Comparison of ENCODE assay signal across 20 mouse cellular contexts in the genomic region with DNA sequence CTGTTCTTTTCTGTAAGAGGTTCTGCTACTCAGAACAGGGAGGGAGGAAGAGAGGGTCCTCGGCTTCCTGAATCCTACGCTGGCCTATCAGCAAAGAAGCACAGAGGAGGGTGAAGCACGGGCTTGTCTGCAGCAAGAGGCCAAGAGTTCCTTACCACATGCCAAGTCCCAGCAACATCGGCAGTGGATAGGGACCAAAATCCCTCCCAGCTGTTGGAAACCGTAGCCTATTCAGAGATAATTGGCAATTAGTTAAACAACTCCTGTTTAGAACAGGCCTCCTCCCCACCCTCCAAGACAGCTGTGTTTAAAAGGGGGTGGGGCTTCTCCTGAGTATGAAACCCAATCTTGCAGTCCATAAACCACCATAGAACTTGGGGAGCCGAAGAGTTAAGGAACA. TPM values are rescaled to one million over a fixed set of nuclear protein-coding genes. Genes with fewer than 3 reads are reported as not detected.
A peak's percentile ranks its signal among the peaks of the same experiment; 100 is the strongest.
DNase-seq lines count a peak whose midpoint lies in the region; ATAC-seq and TF ChIP-seq lines count a peak whose summit lies in the region.
"Had no signal": no experiment of that assay in that cellular context is flagged by ENCODE, and none has a peak within 500 bp of the region (broad histone marks: within the 10 kb centered on the region; RNA-seq: fewer than 3 reads in every experiment).

No protein-coding gene starts in this region.

- H3K4me3 ChIP-seq in liver, adult 2 months (ENCODE audit: insufficient read depth, low read depth, low read length), result no peak overlapping the region
- H3K4me3 ChIP-seq in liver, embryonic 12.5 days, result no peak overlapping the region
- no peak overlapping the region for H3K4me3 ChIP-seq in embryonic facial prominence, embryonic 10.5 days
- H3K4me3 ChIP-seq in limb, embryonic 14.5 days (replicated peaks; ENCODE audit: low read length), result no peak overlapping the region
- no peak overlapping the region for H3K4me3 ChIP-seq in layer of hippocampus, adult 2 months
- H3K4me3 ChIP-seq in midbrain, embryonic 11.5 days (ENCODE audit: low read depth, low read length), result no peak overlapping the region
- H3K4me3 ChIP-seq: heart, embryonic 10.5 days; left cerebral cortex, adult 2 months; liver, embryonic 15.5 days; neural tube, embryonic 15.5 days; stomach, embryonic 15.5 days had no signal

- TF ChIP-seq POLR2A in liver, adult 2 months (IDR thresholded peaks at IDR 0.05; ENCODE audit: extremely low read depth, insufficient read depth, low read length), result no peak
- no peak for TF ChIP-seq POLR2A in brain, embryonic 14.5 days (IDR thresholded peaks at IDR 0.05; ENCODE audit: borderline replicate concordance, extremely low read depth, insufficient read depth, insufficient read length, poor library complexity, severe bottlenecking)
- no peak for TF ChIP-seq POLR2A in limb, embryonic 14.5 days (IDR thresholded peaks at IDR 0.05; ENCODE audit: borderline replicate concordance, extremely low read depth, insufficient read depth, insufficient read length)

- H3K4me2 ChIP-seq in liver, embryonic 12.5 days, result no peak overlapping the region
- H3K4me2 ChIP-seq in limb, embryonic 14.5 days (replicated peaks; ENCODE audit: low read depth, low read length, severe bottlenecking), result no peak overlapping the region
- H3K4me2 ChIP-seq in midbrain, embryonic 11.5 days, result no peak overlapping the region
- H3K4me2 ChIP-seq: liver, embryonic 15.5 days; neural tube, embryonic 15.5 days; stomach, embryonic 15.5 days had no signal

- DNase-seq in liver, adult 2 months (ENCODE audit: extremely low read depth, low read depth, low spot score), result peak; percentile 14
- DNase-seq in brain, embryonic 14.5 days (ENCODE audit: low read depth), result peak; percentile 61
- DNase-seq in embryonic facial prominence, embryonic 10.5 days (ENCODE audit: low spot score), result peak; percentile 24
- no peak for DNase-seq in limb, embryonic 14.5 days (ENCODE audit: low spot score)
- DNase-seq in layer of hippocampus, adult 2 months (ENCODE audit: low spot score in 2 of 2), result no peak
- no peak for DNase-seq in midbrain, embryonic 11.5 days (ENCODE audit: low spot score, missing footprints)
- DNase-seq: adrenal gland, adult 2 months; cerebellum, adult 9-10 months; kidney, adult 9 months; kidney, postnatal 25 days; layer of hippocampus, adult 9-11 months; left cerebral cortex, postnatal 4 days; midbrain, embryonic 14.5 days had no signal

- no peak for TF ChIP-seq CTCF in liver, adult 2 months (IDR thresholded peaks at IDR 0.05; ENCODE audit: low read depth, low read length)
- no peak for TF ChIP-seq CTCF in brain, embryonic 14.5 days (IDR thresholded peaks at IDR 0.05; ENCODE audit: borderline replicate concordance, extremely low read depth, insufficient read depth, insufficient read length)
- TF ChIP-seq CTCF in layer of hippocampus, adult 2 months (conservative IDR thresholded peaks at IDR 0.05), result no peak

- ATAC-seq in liver, embryonic 12.5 days, result no peak
- ATAC-seq in limb, embryonic 14.5 days (ENCODE audit: low FRiP score, low read depth), result peak; percentile 44
- ATAC-seq in midbrain, embryonic 11.5 days (ENCODE audit: low FRiP score), result no peak

- H3K9ac ChIP-seq in liver, adult 2 months (ENCODE audit: low read depth, low read length), result no peak overlapping the region
- H3K9ac ChIP-seq in liver, embryonic 12.5 days, result no peak overlapping the region
- H3K9ac ChIP-seq in limb, embryonic 14.5 days (ENCODE audit: low read depth, low read length, severe bottlenecking), result no peak overlapping the region
- no peak overlapping the region for H3K9ac ChIP-seq in midbrain, embryonic 11.5 days (ENCODE audit: low read length)
- H3K9ac ChIP-seq: liver, embryonic 15.5 days; neural tube, embryonic 15.5 days; stomach, embryonic 15.5 days had no signal

- no peaks in the 10 kb centered on the region for H3K4me1 ChIP-seq in liver, adult 2 months (ENCODE audit: control insufficient read depth, insufficient read depth, low read length)
- no peaks in the 10 kb centered on the region for H3K4me1 ChIP-seq in liver, embryonic 12.5 days
- H3K4me1 ChIP-seq in embryonic facial prominence, embryonic 10.5 days, result peaks cover 16% of the 10 kb centered on the region
- no peaks in the 10 kb centered on the region for H3K4me1 ChIP-seq in limb, embryonic 14.5 days (ENCODE audit: control insufficient read depth, insufficient read depth, low read length)
- H3K4me1 ChIP-seq in midbrain, embryonic 11.5 days (ENCODE audit: control insufficient read depth, insufficient read depth, low read length), result no peaks in the 10 kb centered on the region
- H3K4me1 ChIP-seq: liver, embryonic 15.5 days; neural tube, embryonic 15.5 days; stomach, embryonic 15.5 days had no signal

- H3K27me3 ChIP-seq in liver, adult 2 months (ENCODE audit: control insufficient read depth, insufficient read depth, low read length), result no peaks in the 10 kb centered on the region
- peaks cover 29% of the 10 kb centered on the region for H3K27me3 ChIP-seq in liver, embryonic 12.5 days (replicated peaks)
- peaks cover 86% of the 10 kb centered on the region for H3K27me3 ChIP-seq in embryonic facial prominence, embryonic 10.5 days (replicated peaks; ENCODE audit: low read depth, poor library complexity, severe bottlenecking)
- H3K27me3 ChIP-seq in limb, embryonic 14.5 days (ENCODE audit: control insufficient read depth, insufficient read depth, low read length), result no peaks in the 10 kb centered on the region
- no peaks in the 10 kb centered on the region for H3K27me3 ChIP-seq in midbrain, embryonic 11.5 days (ENCODE audit: control insufficient read depth, insufficient read depth, low read length)

- H3K9me3 ChIP-seq in liver, embryonic 12.5 days (replicated peaks), result no peaks in the 10 kb centered on the region
- H3K9me3 ChIP-seq in embryonic facial prominence, embryonic 10.5 days, result no peaks in the 10 kb centered on the region
- no peaks in the 10 kb centered on the region for H3K9me3 ChIP-seq in limb, embryonic 14.5 days (ENCODE audit: control insufficient read depth, low read length)
- no peaks in the 10 kb centered on the region for H3K9me3 ChIP-seq in midbrain, embryonic 11.5 days (ENCODE audit: control insufficient read depth, low read length)
- H3K9me3 ChIP-seq: heart, embryonic 10.5 days; liver, embryonic 15.5 days; neural tube, embryonic 15.5 days; stomach, embryonic 15.5 days had no signal

- 48% methylated on average over 6 of the region's 6 CpGs for WGBS in liver, adult 2 months
- 39% methylated on average over 6 of the region's 6 CpGs for WGBS in liver, embryonic 12.5 days (ENCODE audit: insufficient replicate concordance)
- WGBS in embryonic facial prominence, embryonic 10.5 days, result 30% methylated on average over 6 of the region's 6 CpGs
- 20% methylated on average over 6 of the region's 6 CpGs for WGBS in limb, embryonic 14.5 days
- 61% methylated on average over 6 of the region's 6 CpGs for WGBS in midbrain, embryonic 11.5 days

- no peaks in the 10 kb centered on the region for H3K36me3 ChIP-seq in liver, adult 2 months (ENCODE audit: control insufficient read depth, insufficient read depth, low read length)
- no peaks in the 10 kb centered on the region for H3K36me3 ChIP-seq in liver, embryonic 12.5 days
- H3K36me3 ChIP-seq in embryonic facial prominence, embryonic 10.5 days (replicated peaks), result no peaks in the 10 kb centered on the region
- H3K36me3 ChIP-seq in limb, embryonic 14.5 days (ENCODE audit: control insufficient read depth, insufficient read depth, low read length), result no peaks in the 10 kb centered on the region
- no peaks in the 10 kb centered on the region for H3K36me3 ChIP-seq in midbrain, embryonic 11.5 days (ENCODE audit: control insufficient read depth, insufficient read depth, low read length)
- H3K36me3 ChIP-seq: heart, embryonic 10.5 days; liver, embryonic 15.5 days; neural tube, embryonic 15.5 days; stomach, embryonic 15.5 days had no signal

- H3K27ac ChIP-seq in liver, adult 2 months (replicated peaks; ENCODE audit: insufficient read depth, low read depth, low read length), result no peak overlapping the region
- no peak overlapping the region for H3K27ac ChIP-seq in liver, embryonic 12.5 days
- no peak overlapping the region for H3K27ac ChIP-seq in embryonic facial prominence, embryonic 10.5 days (replicated peaks)
- H3K27ac ChIP-seq in limb, embryonic 14.5 days (replicated peaks; ENCODE audit: low read depth, low read length), result no peak overlapping the region
- no peak overlapping the region for H3K27ac ChIP-seq in layer of hippocampus, adult 2 months
- no peak overlapping the region for H3K27ac ChIP-seq in midbrain, embryonic 11.5 days (ENCODE audit: low read depth, low read length)
- H3K27ac ChIP-seq: heart, embryonic 10.5 days; left cerebral cortex, adult 2 months; liver, embryonic 15.5 days; neural tube, embryonic 15.5 days; stomach, embryonic 15.5 days had no signal

- H3K79me2 ChIP-seq in liver, adult 2 months (ENCODE audit: control insufficient read depth, insufficient read depth, low read length), result no peaks in the 10 kb centered on the region

RNA-seq across cellular contexts. Expression of a gene that starts 22.1 kb away (rescaled TPM):
- total RNA-seq in liver, adult 2 months (2014; rRNA removed), result not detected in 2 replicates
- polyA plus RNA-seq in liver, adult 2 months (2012; rRNA removed), result not detected in 2 replicates
- polyA plus RNA-seq in liver, embryonic 12.5 days (2016; fragmentation: Nextera tagmentation; extraction: Ambion mirVana), result 0.32 and 0.38 TPM in 2 replicates
- polyA plus RNA-seq in brain, embryonic 14.5 days (2012; rRNA removed), result 15.7 and 26.1 TPM in 2 replicates
- 9.5 and 10.2 TPM in 2 replicates for polyA plus RNA-seq in embryonic facial prominence, embryonic 10.5 days (2016; fragmentation: Nextera tagmentation; extraction: Ambion mirVana)
- polyA plus RNA-seq in limb, embryonic 14.5 days (2012; rRNA removed), result 34.1 and 48.4 TPM in 2 replicates
- polyA plus RNA-seq in limb, embryonic 14.5 days (2014; fragmentation: Nextera tagmentation; extraction: Ambion mirVana), result 27.5 and 34.6 TPM in 2 replicates
- total RNA-seq in layer of hippocampus, adult 2 months (2021), result under 1 TPM in 1 of 2 experiments, not detected in 1; 0.18 TPM
- polyA plus RNA-seq in midbrain, embryonic 11.5 days (2014; fragmentation: Nextera tagmentation; extraction: Ambion mirVana), result 40.5 and 43.2 TPM in 2 replicates
- total RNA-seq: left cerebral cortex, postnatal 4 days had no signal
- polyA plus RNA-seq: liver, embryonic 15.5 days; thymus, postnatal 0 days had no signal

Comparison
In these comparisons a context has a peak if more than half of its experiments do, and no peak if none do; other contexts are left out.
1. DNase-seq: peak in liver, adult 2 months (single experiment), brain, embryonic 14.5 days (single experiment) and embryonic facial prominence, embryonic 10.5 days (single experiment); none in limb, embryonic 14.5 days (single experiment), layer of hippocampus, adult 2 months (0 of 2) and midbrain, embryonic 11.5 days (single experiment).